Mouse (Mus musculus) MEL (cell line): Measurements from ENCODE around the gene Tmem184b.

ENCODE experiments used
- CTCF ChIP-seq, 3 experiments: IDR thresholded peaks in 2 of 3; conservative IDR thresholded peaks in 1 of 3; 2 replicates each; pipeline ENCODE4 v1.5.1; 2011 to 2012; ENCODE audit warnings: low read length in 3 of 3, low read depth in 2 of 3, mild to moderate bottlenecking in 2 of 3, improper control_type of control experiment in 1 of 3, inconsistent platforms in 1 of 3, mixed read lengths in 1 of 3, moderate library complexity in 1 of 3; ENCODE audit not compliant: control insufficient read depth in 1 of 3, insufficient read depth in 1 of 3, poor library complexity in 1 of 3, severe bottlenecking in 1 of 3
- EP300 ChIP-seq, 2 experiments: IDR thresholded peaks; 2 replicates each; pipeline ENCODE4 v1.6.1; 2011; ENCODE audit warnings: improper control_type of control experiment in 2 of 2, low read length in 2 of 2, low read depth in 1 of 2, mild to moderate bottlenecking in 1 of 2
- JUND ChIP-seq: IDR thresholded peaks from 2 replicates; pipeline ENCODE4 v1.6.1; 2011; ENCODE audit warnings: low read depth, mild to moderate bottlenecking, improper control_type of control experiment, low read length
- MAZ ChIP-seq: IDR thresholded peaks from 2 replicates; pipeline ENCODE4 v1.6.1; 2012; ENCODE audit warnings: low read depth, mild to moderate bottlenecking, inconsistent platforms, low read length, improper control_type of control experiment
- MYC ChIP-seq: IDR thresholded peaks from 2 replicates; pipeline ENCODE4 v1.6.1; 2011; ENCODE audit warnings: low read depth, mild to moderate bottlenecking, low read length, improper control_type of control experiment, moderate library complexity
- NRF1 ChIP-seq: IDR thresholded peaks from 2 replicates; pipeline ENCODE4 v1.6.1; 2014; ENCODE audit warnings: low read depth, mild to moderate bottlenecking, inconsistent platforms, low read length, improper control_type of control experiment, moderate library complexity; ENCODE audit not compliant: poor library complexity, insufficient read depth, severe bottlenecking
- POLR2AphosphoS5 ChIP-seq: IDR thresholded peaks from 2 replicates; pipeline ENCODE4 v1.6.1; 2012; ENCODE audit warnings: low read depth, borderline replicate concordance, mild to moderate bottlenecking, inconsistent platforms, low read length, moderate library complexity, mixed read lengths
- RCOR1 ChIP-seq: IDR thresholded peaks from 2 replicates; pipeline ENCODE4 v1.6.1; 2012; ENCODE audit warnings: low read depth, mild to moderate bottlenecking, inconsistent platforms, low read length, improper control_type of control experiment
- SMC3 ChIP-seq: IDR thresholded peaks from 2 replicates; pipeline ENCODE4 v1.6.1; 2011; ENCODE audit warnings: low read depth, low read length, improper control_type of control experiment
- ZKSCAN1 ChIP-seq: IDR thresholded peaks from 2 replicates; pipeline ENCODE4 v1.6.1; 2012; ENCODE audit warnings: low read depth, mild to moderate bottlenecking, inconsistent platforms, low read length, improper control_type of control experiment, moderate library complexity
- ZMIZ1 ChIP-seq: IDR thresholded peaks from 2 replicates; pipeline ENCODE4 v1.6.1; 2012; ENCODE audit warnings: low read depth, mild to moderate bottlenecking, inconsistent platforms, low read length, improper control_type of control experiment, moderate library complexity

DNA sequence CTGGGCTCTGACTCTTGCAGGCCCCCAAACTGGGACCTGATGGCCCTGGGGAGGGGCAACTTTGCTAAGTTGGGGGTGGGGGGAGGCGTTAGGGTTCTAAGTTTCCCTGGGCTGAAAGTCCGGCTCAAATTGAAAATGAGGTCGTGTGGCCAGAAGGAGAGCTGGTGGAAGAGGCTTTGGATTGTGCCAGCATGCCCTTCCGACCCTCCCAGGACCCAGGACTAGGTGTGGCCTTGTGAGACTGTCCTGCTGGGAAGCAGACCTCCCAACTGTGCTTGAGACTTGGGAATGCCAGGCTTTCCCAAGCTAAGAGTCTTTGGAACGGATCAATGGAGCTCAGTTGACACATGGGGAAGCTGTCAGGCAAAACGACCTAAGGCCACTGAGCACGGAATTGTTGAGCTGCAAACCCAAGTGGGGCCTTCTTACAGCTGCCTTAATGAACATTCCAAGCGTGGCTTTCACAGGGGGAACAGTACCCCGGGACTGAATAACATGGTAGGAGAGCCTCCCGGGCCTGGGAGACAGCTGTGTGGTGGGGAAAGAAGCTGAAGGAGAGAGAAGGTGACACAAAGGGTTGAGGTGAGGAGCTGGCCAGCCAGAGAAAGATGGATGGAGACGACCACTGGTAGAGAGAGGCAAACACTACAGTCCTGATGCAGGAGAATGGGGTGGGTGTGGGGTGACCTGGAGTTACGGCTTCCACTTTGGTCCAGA is 45.2 kb downstream of the Tmem184b start:
- TF ChIP-seq MYC = no peak
- no peak for TF ChIP-seq ZKSCAN1
- TF ChIP-seq CTCF (IDR thresholded peaks at IDR 0.05 in 2 of 3, conservative IDR thresholded peaks at IDR 0.05 in 1 of 3; ENCODE audit: control insufficient read depth in 1 of 3, insufficient read depth in 1 of 3, low read depth in 2 of 3, low read length in 3 of 3, poor library complexity in 1 of 3, severe bottlenecking in 1 of 3) = no peak
- TF ChIP-seq POLR2AphosphoS5 = no peak
- no peak for TF ChIP-seq JUND
- no peak for TF ChIP-seq EP300 (IDR thresholded peaks at IDR 0.05; ENCODE audit: low read depth in 1 of 2, low read length in 2 of 2)
- no peak for TF ChIP-seq NRF1
- TF ChIP-seq SMC3 = no peak
- no peak for TF ChIP-seq RCOR1
- TF ChIP-seq MAZ = no peak
- TF ChIP-seq ZMIZ1 = no peak
